Mouse (Mus musculus): Measurements from ENCODE around the gene Btbd3.

GRCm38 (mm10) chr2:138362474-138362873, 106.1 kb downstream of the Btbd3 start:
- TF ChIP-seq CTCF (IDR thresholded peaks at IDR 0.05; ENCODE audit: low read depth) (no peak), EP300 (IDR thresholded peaks at IDR 0.05; ENCODE audit: low read depth) (no peak)

Measured in liver, postnatal 0 days (tissue).